Mouse (Mus musculus): ENCODE data around the gene Tmem184c. TPM values are rescaled to one million over a fixed set of nuclear protein-coding genes. Genes with fewer than 3 reads are reported as not detected.
A peak's percentile ranks its signal among the peaks of the same experiment; 100 is the strongest.

Gene Tmem184c
- total and polyA plus RNA-seq, 3 experiments: 25.1 to 53.2 (median 29.5) TPM

DNA sequence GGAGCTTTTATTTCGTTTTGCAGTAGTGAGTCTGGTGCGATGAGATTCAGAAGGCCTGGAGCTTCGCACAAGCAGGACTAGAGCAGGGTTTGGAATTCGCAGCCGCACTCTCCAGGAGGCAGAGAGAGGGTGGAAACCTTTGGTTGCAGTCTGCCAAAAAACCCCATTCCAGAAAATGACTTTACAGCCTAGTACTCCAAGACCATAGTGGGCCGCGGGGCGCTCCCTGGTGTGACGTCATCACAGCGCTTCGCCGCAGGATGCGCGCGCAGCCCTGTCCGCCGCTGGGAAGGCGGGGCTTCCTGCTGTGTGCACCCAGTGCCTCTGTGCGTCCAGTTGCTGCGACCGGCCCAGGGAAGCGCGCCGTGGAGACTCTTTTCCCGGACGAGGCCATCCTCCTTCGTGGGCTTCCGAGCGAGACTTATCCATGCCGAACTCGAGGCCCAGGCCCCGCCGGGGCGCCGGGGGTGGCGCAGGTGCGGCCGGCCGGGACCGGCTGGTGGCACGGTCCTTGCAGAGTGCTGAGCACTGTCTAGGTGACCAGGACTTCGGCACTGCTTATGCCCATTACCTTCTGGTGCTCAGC lies 61.3 kb downstream of the Tmem184c start, which contains the start of gene Prmt9:
Gene Prmt9, plus strand, starts transcription at position 277 of the 586 bp plus-strand sequence.
- peak; percentile 54; the same call in 1 of the 2 replicates for TF ChIP-seq TBP (conservative IDR thresholded peaks at IDR 0.05; ENCODE audit: low read depth, low read length)
- peak; percentile 88 for TF ChIP-seq NRF1 (IDR thresholded peaks at IDR 0.05; ENCODE audit: low read depth, low read length)
- no peak for TF ChIP-seq CHD1 (IDR thresholded peaks at IDR 0.05; ENCODE audit: low read depth, low read length)
- peak; percentile 9; the same call in 1 of the 2 replicates for TF ChIP-seq IRF4 (IDR thresholded peaks at IDR 0.05; ENCODE audit: low read depth, low read length)
- peak; percentile 72 for TF ChIP-seq HCFC1 (IDR thresholded peaks at IDR 0.05; ENCODE audit: low read depth, low read length)
- TF ChIP-seq ELF1 (IDR thresholded peaks at IDR 0.05; ENCODE audit: low read depth, low read length): peak; percentile 77
- TF ChIP-seq MXI1 (IDR thresholded peaks at IDR 0.05; ENCODE audit: low read depth, low read length): no peak
- TF ChIP-seq ZMIZ1 (IDR thresholded peaks at IDR 0.05; ENCODE audit: low read depth, low read length): peak; percentile 46; the same call in 1 of the 2 replicates
- peak; percentile 83 for TF ChIP-seq TCF12 (IDR thresholded peaks at IDR 0.05; ENCODE audit: low read depth, low read length)
- TF ChIP-seq POLR2A (IDR thresholded peaks at IDR 0.05; ENCODE audit: low read depth, low read length): peak; percentile 90
- TF ChIP-seq ZNF384 (IDR thresholded peaks at IDR 0.05; ENCODE audit: low read depth, low read length): no peak
- no peak for TF ChIP-seq POLR2AphosphoS2 (IDR thresholded peaks at IDR 0.05; ENCODE audit: low read depth, low read length)
- TF ChIP-seq MAFK (IDR thresholded peaks at IDR 0.05; ENCODE audit: insufficient replicate concordance, low read length): no peak
- no peak; the same call in 1 of the 2 replicates for TF ChIP-seq SIN3A (IDR thresholded peaks at IDR 0.05; ENCODE audit: low read length)
- peak; percentile 76 for TF ChIP-seq NELFE (IDR thresholded peaks at IDR 0.05; ENCODE audit: low read depth, low read length)
- no peak for TF ChIP-seq RAD21 (IDR thresholded peaks at IDR 0.05; ENCODE audit: low read depth, low read length)
- peak within 1 kb of the TSS; percentile 46 for H3K27ac ChIP-seq (ENCODE audit: insufficient read depth, low read depth)
- dilution Hi-C loops (cut with MboI; ENCODE audit: extremely low pct_ligation_motif_present, extremely low pct_unique_long_range_greater_than_20kb, low sequenced_read_pairs): no loop called here

More for the DNA sequence above, 61.3 kb downstream of the Tmem184c start, which contains the start of gene Prmt9:
- Histone ChIP-seq H3K27me3 (replicated peaks) (no peaks in the 10 kb centered on the region), H3K36me3 (replicated peaks in 1 of 2; ENCODE audit: control insufficient read depth in 1 of 2, insufficient read depth in 1 of 2, low read length in 1 of 2) (peaks cover 18 to 30% of the 10 kb centered on the region in 2 experiments), H3K4me1 (ENCODE audit: control insufficient read depth in 1 of 2, insufficient read depth in 2 of 2) (peaks cover 5 to 9% of the 10 kb centered on the region in 2 experiments; a peak in 2 of 4 replicates), H3K4me2 (ENCODE audit: insufficient read depth, low read depth, poor library complexity, severe bottlenecking) (peak within 1 kb of the TSS; percentile 75), H3K9me3 (replicated peaks; ENCODE audit: low read length) (peaks cover 4% of the 10 kb centered on the region), H3K4me3 (replicated peaks in 1 of 3; ENCODE audit: low read depth in 2 of 3, low read length in 2 of 3, poor library complexity in 1 of 3) (peak within 1 kb of the TSS; percentile 93 to 97 (median 95)), H3K9ac (ENCODE audit: insufficient read depth, low read depth) (peak within 1 kb of the TSS; percentile 90), H3K79me2 (replicated peaks; ENCODE audit: control insufficient read depth, extremely low read depth, insufficient read depth, poor library complexity, severe bottlenecking) (peaks cover 13% of the 10 kb centered on the region)
- in situ Hi-C loops (cut with MboI; ENCODE audit: low pct_ligation_motif_present, low pct_unique_long_range_greater_than_20kb, low sequenced_read_pairs): loop anchor here (10.0 kb wide), 1 partner anchor 134 kb away; no protein-coding TSS in a partner anchor
- peak; percentile 83 for DNase-seq (ENCODE audit: extremely low read depth)

Other genes starting within 250 kb of the Tmem184c start
- gene Arhgap10, start 92.7 kb downstream of the Tmem184c start, total RNA-seq (2012; rRNA removed): 5.2 and 5.9 TPM in 2 replicates
- 2.7 and 3.1 TPM in 2 replicates for gene Arhgap10, start 92.7 kb downstream of the Tmem184c start, total RNA-seq (2014; rRNA removed)
- 3.9 and 4.8 TPM in 2 replicates for gene Arhgap10, start 92.7 kb downstream of the Tmem184c start, polyA plus RNA-seq (2012; ENCODE audit: insufficient read length, low read depth)
- gene Prmt9, start 61.3 kb downstream of the Tmem184c start, total RNA-seq (2012; rRNA removed): 14.3 and 16.1 TPM in 2 replicates
- gene Prmt9, start 61.3 kb downstream of the Tmem184c start, total RNA-seq (2014; rRNA removed): 16.9 and 17.4 TPM in 2 replicates
- gene Prmt9, start 61.3 kb downstream of the Tmem184c start, polyA plus RNA-seq (2012; ENCODE audit: insufficient read length, low read depth): 13.8 and 14.2 TPM in 2 replicates
- gene Ednra, start 113.8 kb upstream of the Tmem184c start, total RNA-seq (2012; rRNA removed): 0.04 and 0.08 TPM in 2 replicates
- gene Ednra, start 113.8 kb upstream of the Tmem184c start, total RNA-seq (2014; rRNA removed): not detected in 2 replicates
- 0.07 and 0.09 TPM in 2 replicates for gene Ednra, start 113.8 kb upstream of the Tmem184c start, polyA plus RNA-seq (2012; ENCODE audit: insufficient read length, low read depth)

Measured in CH12.LX (cell line).